Mouse (Mus musculus) frontal cortex, postnatal 25 days (tissue): Measurements from ENCODE around the gene Plekho2.

Experiments
- DNase-seq, 2 experiments: peaks; one replicate each; pipeline ENCODE4 v3.0.0; 2022; ENCODE audit warnings: low spot score in 2 of 2

Gene Plekho2

DNA sequence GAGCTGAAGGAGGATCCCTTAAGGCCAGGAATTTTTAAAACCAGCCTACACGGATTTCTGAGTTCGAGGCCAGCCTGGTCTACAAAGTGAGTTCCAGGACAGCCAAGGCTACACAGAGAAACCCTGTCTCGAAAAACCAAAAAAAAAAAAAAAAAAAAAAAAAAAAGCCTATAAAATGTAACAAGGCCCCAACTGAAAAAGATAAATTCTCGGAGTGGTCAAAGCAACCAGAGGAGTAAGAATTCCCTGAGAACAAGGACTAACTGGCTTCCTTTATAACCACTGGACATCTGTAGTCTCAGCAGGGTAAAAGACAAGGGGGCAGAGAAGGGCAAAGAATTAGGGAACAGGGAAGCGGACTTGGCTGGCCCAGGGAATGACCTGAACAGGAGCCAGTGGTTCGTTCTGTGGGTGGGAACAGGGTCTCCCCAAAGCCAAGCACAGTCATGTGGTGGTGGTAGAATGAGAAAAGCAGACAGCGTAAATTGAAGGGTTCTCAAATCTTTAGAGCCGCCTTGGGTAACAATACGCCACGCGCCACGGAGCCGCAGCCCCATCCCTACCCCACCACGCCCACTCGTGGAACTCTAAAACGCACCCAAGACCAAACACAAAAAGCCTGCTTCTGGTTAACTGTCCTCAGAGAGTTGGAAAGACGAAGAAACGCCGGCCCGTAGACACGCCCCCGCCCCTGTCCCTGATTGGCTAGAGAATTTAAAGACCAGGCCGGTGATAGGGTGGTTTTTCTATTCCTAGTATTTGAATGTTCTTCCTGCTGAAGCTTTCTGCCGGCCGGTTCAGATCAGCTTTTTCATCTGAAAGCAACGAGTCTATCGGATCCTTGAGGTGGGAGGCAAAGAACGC is 6.8 kb upstream of the Plekho2 start, which contains the start of gene Pif1:
Pif1 (plus strand) TSS at position 755 of the 864 bp plus-strand sequence.
- DNase-seq = peak; percentile 52 to 54

DNA sequence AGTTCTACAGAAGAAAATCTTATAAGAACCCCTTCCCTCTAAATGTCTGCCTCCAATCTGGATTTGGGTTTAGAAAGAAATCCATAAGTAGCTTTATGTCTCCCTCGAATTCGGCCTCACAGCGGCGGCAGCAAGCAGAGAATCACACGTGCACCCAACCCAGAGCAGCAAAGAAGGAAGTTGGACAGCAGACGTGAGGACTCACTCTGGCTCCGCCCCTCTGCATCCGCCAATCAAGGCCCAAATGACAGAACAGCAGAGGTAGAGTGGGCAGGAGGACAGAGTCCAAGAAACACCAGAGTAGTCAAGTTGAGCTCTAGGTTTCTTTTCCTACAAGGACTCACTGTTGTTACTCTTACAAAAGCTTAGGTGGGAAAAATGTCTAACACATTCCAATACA is 3.2 kb upstream of the Plekho2 start:
- DNase-seq = no peak

DNA sequence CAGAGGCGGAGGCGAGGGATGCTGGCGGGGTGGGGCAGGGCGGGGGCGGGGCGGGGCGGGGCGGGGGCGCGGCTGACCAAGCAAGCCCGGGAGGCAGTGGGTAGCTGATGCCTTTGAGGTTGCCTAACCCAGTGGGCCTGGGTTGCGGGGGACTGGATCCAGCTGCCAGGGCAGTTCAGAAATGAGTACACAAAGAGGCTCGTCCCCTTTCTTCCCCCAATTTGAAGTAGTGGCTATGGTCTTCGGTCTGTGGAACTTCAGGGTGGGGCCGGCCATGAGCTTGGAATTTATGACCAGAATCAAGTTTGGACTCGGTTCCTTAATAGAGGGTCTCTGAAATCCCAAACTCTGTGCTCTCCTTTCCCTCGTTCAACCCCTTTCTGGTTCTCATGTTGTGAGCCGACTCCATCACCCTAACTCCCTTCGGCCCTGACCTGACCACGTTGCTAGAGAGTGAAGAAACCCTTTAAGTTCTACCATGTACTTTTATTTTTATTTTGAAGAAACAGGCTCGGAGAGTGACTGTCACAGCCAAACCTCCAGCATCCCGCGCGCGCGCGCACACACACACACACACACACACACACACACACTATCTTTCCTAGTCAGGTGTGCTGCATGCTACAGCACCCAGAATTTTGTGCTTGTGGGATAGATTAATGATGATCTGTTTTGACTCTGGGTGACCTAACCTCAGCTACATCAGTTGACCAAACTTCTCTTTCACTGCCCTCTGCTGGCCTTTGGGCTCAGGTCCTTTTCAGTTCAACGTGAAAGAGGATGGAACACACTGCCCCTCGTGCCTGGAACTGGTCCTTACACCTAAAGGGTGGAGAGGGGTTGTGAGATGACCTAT is 789 bp upstream of the Plekho2 start:
- DNase-seq = peak; percentile 45 to 71

DNA sequence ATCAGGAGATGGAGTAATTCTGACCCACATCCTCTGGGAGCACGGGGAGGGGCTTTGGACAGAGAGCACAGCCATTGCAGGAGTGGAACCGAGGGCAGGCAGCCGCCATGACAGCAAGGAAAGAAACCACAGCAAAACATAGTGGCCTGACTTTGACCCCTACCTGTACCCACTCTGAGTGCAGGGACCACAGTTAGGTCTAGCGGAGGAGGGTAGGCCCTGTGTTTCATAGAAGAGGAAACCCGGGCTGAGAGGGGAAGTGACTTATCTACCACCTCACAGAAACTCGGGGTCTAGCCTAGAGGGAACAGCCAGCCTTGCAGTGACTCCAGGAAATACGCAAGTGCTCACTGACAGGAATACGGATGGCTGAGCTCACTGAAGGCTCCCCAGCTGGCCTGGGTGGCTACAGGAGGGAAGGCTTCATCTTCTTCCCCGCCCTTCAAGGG is 1.0 kb downstream of the Plekho2 start:
- no peak for DNase-seq

DNA sequence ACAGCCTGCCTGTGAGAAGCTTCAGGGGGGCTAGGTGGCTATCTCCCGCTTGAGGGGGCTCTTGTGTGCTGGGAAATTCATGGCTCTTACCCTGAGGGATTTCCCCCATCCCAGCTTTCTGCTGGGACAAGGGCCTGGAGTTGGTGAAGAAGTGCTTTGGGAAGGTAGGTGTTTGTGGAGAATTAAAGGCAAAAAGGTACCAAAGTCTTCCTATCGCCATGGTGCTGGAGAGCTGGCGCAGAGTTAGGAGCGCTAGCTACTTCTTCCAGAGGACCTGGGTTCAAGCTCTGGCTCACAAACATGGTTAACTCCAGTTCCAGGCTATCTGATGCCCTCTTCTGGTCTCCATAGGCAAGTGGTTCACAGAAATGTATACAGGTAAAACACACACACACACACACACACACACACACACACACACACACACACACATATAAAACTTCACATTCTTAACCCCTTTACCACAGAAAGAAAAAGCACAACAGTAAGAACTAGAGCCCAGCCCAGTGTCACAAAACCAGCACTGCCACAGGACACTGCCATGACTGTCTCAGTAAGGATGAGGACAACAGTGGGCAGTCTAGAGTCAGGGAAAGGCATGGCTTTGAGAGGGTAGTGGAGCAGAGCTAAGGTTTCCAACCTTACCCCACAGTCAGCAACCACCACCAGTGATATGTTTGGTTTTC is 2.2 kb downstream of the Plekho2 start:
- DNase-seq = no peak

DNA sequence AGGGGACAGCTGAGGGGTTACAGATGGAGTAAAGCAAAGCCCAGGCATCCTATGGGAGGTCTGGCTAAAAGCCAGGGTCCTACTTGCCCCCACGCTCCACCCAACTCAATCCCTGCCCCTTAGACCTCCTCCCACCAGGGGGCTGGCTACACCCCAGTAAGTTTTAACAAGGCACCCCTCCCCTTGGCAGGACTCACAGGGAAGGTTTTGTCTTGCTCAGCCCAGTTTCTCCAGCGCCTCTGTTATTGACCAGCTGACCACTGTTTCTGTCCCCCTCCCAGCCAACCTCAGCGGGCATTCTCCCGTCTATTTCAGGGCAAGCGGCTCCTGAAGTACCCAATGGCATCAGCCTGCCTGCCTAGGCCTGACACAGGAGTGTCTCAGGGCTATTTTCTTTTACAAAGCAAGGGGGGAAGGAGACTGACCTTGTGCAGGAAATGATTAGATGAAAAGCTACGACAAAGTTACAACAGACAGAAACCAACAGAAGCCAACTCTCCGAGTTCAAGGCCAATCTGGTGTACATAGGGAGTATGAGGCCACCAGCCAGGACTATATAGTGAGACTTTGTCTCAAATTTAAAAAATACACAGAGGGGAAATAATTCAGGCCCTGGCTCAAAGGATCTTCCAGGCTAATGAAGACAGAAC is 2.9 kb downstream of the Plekho2 start:
- DNase-seq = peak in 1 of 2 experiments; percentile 15

DNA sequence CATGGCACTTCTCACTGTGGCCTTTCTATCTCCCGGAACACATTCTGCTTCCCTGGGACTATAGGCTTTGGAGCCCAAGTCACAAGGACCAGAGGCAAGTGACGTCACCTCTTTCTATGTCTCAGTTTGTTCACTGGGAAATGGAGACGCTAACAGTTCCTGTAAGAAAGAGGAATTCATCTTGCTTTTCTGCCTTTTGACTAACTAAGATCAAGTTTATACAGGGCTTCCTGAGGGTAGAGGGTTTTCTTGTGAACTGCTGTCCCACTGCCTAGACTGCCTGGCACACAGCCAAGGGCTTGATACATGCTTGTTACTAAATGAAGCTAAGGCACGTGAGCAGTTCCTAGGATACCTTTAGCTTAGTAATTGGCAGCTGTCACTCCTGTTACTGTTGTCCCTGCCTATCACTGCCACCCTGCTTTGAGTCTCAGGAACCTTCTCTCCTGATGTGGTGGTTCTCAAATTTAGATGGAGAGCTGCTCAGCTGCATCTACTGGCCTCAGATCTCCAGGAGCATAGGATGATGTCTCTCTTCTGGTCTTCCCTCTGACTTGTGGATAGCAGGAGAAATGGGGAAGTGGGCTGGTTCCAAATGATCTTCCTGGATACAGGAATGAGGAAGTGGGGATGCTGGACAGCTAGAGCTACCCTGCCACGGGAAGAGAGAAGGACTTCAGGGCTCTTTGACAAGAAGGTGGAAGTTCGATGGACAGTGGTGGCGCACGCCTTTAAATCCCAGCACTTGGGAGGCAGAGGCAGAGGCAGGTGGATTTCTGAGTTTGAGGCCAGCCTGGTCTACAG is 4.2 kb downstream of the Plekho2 start:
- no peak for DNase-seq

DNA sequence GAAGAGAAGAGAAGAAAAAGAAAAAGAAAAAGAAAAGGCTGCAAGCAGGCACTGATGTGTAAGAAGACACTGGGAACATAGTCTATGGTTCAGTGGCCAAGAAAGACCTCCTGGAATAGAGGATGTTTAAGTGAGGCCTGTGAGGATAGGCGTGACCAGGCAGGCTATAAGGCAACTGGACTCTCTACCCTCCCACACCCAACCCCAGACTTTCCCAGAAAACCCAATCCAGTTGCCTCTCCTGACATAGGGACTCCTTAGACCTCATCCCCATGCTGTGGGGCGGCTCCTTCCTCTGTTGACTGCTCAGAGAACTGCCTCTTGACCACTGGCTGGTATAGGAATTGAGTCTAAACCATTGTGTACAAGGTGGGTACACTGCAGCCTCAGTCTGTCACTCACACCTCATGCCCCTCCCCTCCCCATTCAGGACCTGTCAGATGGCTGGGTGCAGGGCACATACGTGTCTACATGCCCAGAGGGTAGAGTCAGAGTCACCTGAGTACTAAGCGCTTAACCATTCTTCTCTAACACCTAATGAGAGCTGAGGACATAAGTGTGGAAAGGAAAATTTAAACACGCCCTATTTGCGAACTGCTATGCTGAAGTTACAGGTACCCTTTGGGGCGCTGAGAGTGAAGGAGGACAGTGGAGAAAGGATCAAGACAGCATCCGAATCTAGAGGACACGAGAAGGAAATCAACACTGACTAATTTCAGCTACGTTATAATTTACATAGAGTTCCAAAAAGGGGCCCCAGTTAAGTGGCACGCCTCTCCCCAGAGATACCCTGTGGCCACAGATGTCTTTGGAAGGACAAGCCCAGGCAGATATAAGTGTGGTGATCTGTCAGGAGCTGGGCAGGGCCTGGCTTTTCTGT is 5.1 kb downstream of the Plekho2 start:
- DNase-seq = no peak

DNA sequence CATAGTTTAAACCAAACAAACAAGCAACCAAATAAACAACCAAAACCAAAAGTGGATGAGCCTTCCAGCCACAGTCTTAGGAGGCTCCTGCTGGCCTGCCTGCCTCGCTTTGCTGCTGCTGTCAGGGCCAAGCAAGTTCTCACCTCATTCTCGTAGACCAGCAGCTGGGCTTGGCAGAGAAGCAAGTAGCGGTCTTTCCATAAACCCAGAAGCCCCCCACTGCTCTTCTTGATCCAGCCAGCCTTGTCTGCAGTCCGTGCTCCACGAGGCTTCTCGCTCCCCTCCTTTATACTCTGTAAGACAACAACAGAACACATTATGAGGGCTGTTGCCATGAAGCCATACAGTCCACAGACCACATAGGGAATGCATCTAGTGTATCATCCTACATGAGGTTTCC is 7.0 kb downstream of the Plekho2 start:
- DNase-seq = no peak

DNA sequence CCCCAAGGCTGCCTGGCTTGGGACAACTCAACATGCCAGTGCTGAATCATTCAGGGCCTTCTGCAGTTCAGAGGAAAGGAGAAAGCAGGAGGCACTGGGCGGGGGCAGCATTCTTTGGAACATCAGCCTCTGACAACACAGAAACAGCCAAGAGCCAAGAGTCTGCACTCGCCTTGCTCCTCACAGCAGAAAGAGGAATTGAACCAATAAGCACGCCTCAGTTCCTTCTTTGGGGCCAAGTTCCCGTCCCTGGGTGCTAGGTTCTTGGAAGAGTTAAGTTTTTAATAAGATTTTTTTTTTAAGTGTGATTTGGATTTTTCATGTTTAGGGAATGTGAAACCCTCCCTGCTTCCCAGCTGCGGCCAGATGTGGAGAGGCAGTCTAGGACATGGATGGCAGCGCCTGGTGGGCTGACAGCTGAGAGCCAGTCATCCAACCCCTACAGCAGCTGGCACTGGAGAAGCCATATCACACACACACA is 10.3 kb downstream of the Plekho2 start:
- DNase-seq = no peak

DNA sequence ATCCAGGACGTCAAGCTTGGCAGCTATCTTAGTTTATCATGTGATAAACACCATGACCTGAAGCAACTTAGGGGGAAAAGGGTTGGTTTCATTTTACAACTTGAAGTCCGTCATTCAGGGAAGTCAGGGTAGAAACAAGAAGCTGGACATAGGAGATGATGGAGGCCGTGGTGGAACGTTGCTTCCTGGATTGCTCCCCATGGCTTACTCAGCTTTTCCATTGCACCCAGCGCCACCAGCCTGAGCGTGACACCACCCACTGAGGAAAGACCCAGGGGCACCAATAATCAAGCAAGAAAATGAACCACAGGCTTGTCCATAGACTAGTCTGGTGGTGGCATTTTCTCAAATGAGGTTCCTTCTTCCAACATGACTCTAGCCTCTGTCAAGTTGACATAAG is 11.1 kb downstream of the Plekho2 start:
- no peak for DNase-seq

DNA sequence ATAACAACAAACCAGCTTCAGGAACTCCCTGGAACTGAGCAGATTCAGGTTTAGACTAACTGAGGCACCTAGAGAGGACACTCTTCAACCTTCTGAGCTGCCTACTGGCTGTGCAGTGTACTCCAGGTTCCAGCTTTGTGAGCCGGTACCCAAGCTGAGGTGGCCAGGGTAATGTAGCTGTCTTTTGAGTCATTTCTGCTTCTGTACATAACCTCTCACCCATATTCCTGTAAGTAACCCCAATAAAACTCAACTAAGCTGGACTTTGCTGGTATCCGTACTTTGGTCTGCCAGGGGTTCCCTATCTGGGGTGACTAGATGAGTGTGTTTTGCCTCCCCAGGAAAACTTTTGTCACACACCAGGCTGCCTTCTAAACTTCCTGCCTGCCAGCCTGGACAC is 15.1 kb downstream of the Plekho2 start:
- no peak for DNase-seq

DNA sequence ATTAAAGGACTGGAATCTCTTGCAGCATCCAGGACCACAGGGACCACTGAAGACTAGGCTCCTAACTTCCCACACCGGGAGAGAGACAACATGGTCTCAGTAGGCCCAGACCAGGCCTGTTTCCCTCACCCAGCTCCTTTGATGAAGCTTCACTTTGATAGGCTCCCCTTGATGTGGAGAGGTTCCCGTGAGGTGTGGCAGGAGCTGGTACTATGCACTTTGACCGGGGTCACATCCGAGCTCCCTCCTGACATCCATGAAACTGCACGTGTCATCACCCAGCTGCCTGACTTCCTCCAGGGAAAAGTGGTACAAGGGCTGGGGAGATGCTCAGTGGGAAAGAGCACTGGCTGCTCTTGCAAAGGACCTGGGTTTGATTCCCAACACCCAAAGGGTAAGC is 16.8 kb downstream of the Plekho2 start:
- DNase-seq = no peak

DNA sequence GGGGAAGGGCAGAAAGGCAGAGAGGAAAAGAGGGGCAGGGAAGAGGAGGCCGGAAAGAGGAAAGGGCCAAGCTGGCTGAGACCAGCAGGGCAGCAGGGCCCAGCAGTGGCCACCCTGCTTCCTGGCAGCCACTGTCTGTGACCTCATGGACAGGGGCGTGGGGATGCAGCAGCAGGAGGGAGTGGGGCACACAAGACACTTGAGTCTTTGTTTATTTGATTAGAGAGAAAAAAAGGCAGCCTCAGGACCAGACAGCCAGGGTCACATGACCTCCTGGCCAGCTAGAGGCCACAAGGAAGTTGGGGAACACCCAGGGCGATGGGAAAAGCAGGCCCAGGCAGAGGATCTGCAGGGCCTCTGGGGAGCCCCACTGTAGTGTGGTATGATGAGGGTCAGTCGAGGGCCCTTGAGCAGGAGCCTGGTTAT is 17.7 kb downstream of the Plekho2 start:
- peak in 1 of 2 experiments; percentile 43 for DNase-seq

DNA sequence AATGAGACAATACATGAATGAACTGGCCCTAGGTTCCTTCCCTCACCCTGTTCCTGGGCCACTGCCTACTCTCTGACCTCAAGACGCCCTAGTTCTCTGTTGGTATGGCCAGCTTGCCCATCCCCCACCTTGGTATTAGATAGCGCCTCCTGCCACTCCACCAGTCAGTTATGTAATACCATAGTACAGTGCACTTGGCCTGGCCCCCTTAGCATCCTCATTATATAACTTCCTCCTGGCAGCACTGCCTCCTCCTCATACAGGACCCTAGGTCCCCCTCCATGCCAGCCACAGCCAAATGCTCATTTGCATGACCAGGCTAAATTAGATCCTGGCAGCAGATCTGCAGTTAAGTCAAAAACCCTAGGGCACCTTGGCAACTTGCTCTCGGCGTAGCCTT is 18.8 kb downstream of the Plekho2 start:
- no peak for DNase-seq

DNA sequence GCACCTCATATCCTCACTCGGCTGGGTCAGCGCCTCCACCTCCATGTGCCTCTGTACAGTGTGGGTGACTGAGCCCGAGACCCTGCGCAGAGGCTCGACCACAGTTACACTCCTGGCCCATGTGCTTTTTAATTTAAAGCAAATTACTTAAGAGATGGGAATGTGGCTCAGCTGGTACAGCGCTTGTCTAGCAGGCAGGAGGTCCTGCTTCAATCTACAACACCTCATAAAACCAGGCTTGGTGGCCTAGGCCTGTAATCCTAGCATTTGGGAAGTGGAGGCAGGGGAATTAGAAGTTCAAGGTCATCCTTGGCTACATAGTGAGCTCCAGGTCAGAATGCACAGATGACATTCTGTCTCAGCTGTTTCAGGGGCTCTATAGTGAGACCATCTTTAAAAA is 21.0 kb downstream of the Plekho2 start:
- DNase-seq = no peak

DNA sequence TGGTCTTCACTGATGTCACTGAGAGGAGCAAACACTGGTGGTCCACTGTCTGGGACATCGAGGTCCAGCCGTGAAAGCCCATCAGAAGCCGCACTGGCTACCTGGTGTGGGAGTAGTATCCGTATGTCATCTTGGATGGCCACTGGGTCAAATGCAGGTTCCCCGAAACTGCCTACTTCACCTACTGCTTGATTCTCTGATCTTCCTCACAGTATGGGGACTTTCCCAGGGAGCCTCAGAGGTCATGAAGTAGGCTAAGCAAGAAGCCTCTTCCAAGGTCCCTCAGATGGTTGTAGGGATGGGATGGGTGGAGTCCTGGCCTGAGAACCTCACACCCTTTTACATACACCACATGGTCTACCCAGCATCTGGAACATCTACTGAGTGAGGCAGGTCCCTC is 22.9 kb downstream of the Plekho2 start:
- no peak for DNase-seq

DNA sequence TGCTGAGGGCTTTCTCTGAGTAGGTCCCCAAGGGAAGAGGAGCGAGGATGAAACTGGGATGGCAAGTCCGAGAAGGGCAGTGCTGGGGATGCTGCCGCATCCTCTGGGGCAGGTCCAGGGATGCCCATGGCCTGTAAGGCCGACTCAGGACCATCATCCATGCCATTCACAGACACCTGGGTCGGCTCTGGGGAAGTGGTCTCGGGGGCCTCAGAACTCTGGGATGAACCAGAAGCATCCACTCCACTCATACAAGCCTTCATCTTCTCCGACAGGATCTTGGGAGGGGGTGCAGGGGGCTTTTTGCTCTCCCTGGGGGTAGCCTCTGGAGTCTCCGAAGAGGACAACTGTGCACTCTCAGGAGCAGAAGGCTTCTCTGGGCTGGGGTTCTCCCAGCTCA is 23.5 kb downstream of the Plekho2 start:
- DNase-seq = no peak

DNA sequence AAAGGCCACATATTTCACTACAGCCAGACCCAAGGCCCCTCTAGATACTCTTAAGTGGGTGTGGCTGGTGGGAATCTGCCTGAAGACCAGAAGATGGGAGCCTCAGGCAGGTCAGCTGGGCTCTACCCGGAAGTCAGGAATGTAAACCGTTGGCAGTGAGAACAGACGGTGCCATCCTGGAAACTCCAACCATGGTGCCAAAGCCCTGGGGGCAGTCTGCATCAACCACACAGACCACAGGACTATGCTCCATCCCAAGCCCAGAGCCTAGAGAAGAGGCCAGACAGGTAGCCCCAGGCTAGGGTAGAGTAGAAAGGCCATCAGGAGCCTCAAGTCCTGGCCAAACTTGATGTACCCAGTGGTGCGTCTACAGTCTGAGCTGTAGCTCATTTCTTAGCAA is 24.2 kb downstream of the Plekho2 start:
- DNase-seq = no peak

DNA sequence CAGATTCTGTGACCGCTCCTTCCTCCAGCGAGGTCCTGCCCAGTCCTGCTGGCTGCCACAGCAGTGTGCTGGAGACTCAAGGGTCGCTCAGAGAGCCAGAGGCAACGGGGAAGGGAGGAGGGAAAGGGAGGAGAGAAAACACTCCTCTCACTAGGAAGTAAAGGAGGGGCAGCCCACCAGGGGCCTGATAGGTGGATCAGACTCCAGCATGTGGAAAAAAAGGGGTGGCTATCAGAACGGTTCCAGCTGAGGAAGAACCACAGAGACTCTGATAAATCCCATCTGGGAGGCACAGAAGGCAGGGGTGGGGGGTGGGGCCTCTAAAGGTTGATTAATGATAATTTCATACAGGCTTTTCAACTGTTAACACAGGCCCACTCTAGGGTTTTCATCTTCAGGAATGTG is 24.8 kb downstream of the Plekho2 start:
- DNase-seq = no peak
